Mouse (Mus musculus): ENCODE results near the gene Med1. TPM values are rescaled to one million over a fixed set of nuclear protein-coding genes. Genes with fewer than 3 reads are reported as not detected.
A peak's percentile ranks its signal among the peaks of the same experiment; 100 is the strongest.

The Med1 gene
- polyA plus RNA-seq, 1 experiment from 2014 or later = 46.9 TPM

GRCm38 (mm10) chr11:98168400-98168799 is 24.7 kb downstream of the Med1 start:
- no peak overlapping the region for H3K9ac ChIP-seq (ENCODE audit: low read depth, low read length)
- peaks cover 35% of the 10 kb centered on the region for H3K36me3 ChIP-seq (ENCODE audit: control insufficient read depth, insufficient read depth, low read length)
- no peak overlapping the region for H3K4me2 ChIP-seq
- WGBS (ENCODE audit: insufficient replicate concordance) = 92% methylated on average over 1 of the region's 1 CpGs
- no peak overlapping the region for H3K4me3 ChIP-seq (ENCODE audit: low read depth, low read length)
- no peaks in the 10 kb centered on the region for H3K9me3 ChIP-seq (replicated peaks; ENCODE audit: control insufficient read depth, low read length)
- H3K27me3 ChIP-seq (ENCODE audit: control insufficient read depth, insufficient read depth, low read length) = no peaks in the 10 kb centered on the region
- no peak overlapping the region for H3K27ac ChIP-seq (ENCODE audit: low read depth, low read length)
- H3K4me1 ChIP-seq (ENCODE audit: control insufficient read depth, insufficient read depth, low read length) = no peaks in the 10 kb centered on the region
- ATAC-seq (replicated peaks; ENCODE audit: insufficient number of reproducible peaks, low FRiP score, low TSS enrichment) = no peak

- H3K4me3 ChIP-seq (ENCODE audit: low read depth, low read length) = no peak overlapping the region
- no peak overlapping the region for H3K9ac ChIP-seq (ENCODE audit: low read depth, low read length)
- H3K4me2 ChIP-seq = no peak overlapping the region
- ATAC-seq (replicated peaks; ENCODE audit: insufficient number of reproducible peaks, low FRiP score, low TSS enrichment) = no peak
- H3K36me3 ChIP-seq (ENCODE audit: control insufficient read depth, insufficient read depth, low read length) = peaks cover 24% of the 10 kb centered on the region
- no peaks in the 10 kb centered on the region for H3K9me3 ChIP-seq (replicated peaks; ENCODE audit: control insufficient read depth, low read length)
- H3K27me3 ChIP-seq (ENCODE audit: control insufficient read depth, insufficient read depth, low read length) = no peaks in the 10 kb centered on the region
- no peaks in the 10 kb centered on the region for H3K4me1 ChIP-seq (ENCODE audit: control insufficient read depth, insufficient read depth, low read length)
- no peak overlapping the region for H3K27ac ChIP-seq (ENCODE audit: low read depth, low read length)
- 70% methylated on average over 6 of the region's 6 CpGs for WGBS (ENCODE audit: insufficient replicate concordance)
Measured at GRCm38 (mm10) chr11:98155094-98155493, 38.0 kb downstream of the Med1 start.

GRCm38 (mm10) chr11:98150625-98151156 is 42.4 kb downstream of the Med1 start:
- no peak for ATAC-seq (replicated peaks; ENCODE audit: insufficient number of reproducible peaks, low FRiP score, low TSS enrichment)
- 13% methylated on average over 10 of the region's 10 CpGs for WGBS (ENCODE audit: insufficient replicate concordance)
- Histone ChIP-seq H3K4me2 (peak overlapping the region; percentile 99), H3K27me3 (ENCODE audit: control insufficient read depth, insufficient read depth, low read length) (no peaks in the 10 kb centered on the region), H3K9ac (ENCODE audit: low read depth, low read length) (no peak overlapping the region), H3K4me3 (ENCODE audit: low read depth, low read length) (peak overlapping the region; percentile 94), H3K36me3 (ENCODE audit: control insufficient read depth, insufficient read depth, low read length) (0 out of 2 replicates have a peak, but pooled peaks cover 3% of the 10 kb centered on the region), H3K27ac (ENCODE audit: low read depth, low read length) (no peak overlapping the region), H3K4me1 (ENCODE audit: control insufficient read depth, insufficient read depth, low read length) (peaks cover 7% of the 10 kb centered on the region; the same call in 1 of the 2 replicates), H3K9me3 (replicated peaks; ENCODE audit: control insufficient read depth, low read length) (no peaks in the 10 kb centered on the region)

- H3K4me2 ChIP-seq = peak within 1 kb of the TSS; percentile 99
- WGBS (ENCODE audit: insufficient replicate concordance) = under 1% methylated on average over 60 of the region's 65 CpGs
- H3K4me3 ChIP-seq (ENCODE audit: low read depth, low read length) = peak within 1 kb of the TSS; percentile 94
- ATAC-seq (replicated peaks; ENCODE audit: insufficient number of reproducible peaks, low FRiP score, low TSS enrichment) = peak; percentile 88
- H3K27ac ChIP-seq (ENCODE audit: low read depth, low read length) = peak within 1 kb of the TSS; percentile 86
- no peaks in the 10 kb centered on the region for H3K9me3 ChIP-seq (replicated peaks; ENCODE audit: control insufficient read depth, low read length)
- H3K4me1 ChIP-seq (ENCODE audit: control insufficient read depth, insufficient read depth, low read length) = peaks cover 7% of the 10 kb centered on the region; the same call in 1 of the 2 replicates
- H3K27me3 ChIP-seq (ENCODE audit: control insufficient read depth, insufficient read depth, low read length) = no peaks in the 10 kb centered on the region
- H3K9ac ChIP-seq (ENCODE audit: low read depth, low read length) = peak within 1 kb of the TSS; percentile 91
- no peaks in the 10 kb centered on the region for H3K36me3 ChIP-seq (ENCODE audit: control insufficient read depth, insufficient read depth, low read length)
Measured at GRCm38 (mm10) chr11:98149786-98150624, 43.1 kb downstream of the Med1 start, which contains the start of gene Fbxl20. Gene Fbxl20 (minus strand): TSS chr11:98150403.

GRCm38 (mm10) chr11:98149304-98149750 is 43.8 kb downstream of the Med1 start:
- ATAC-seq (replicated peaks; ENCODE audit: insufficient number of reproducible peaks, low FRiP score, low TSS enrichment) = peak; percentile 79
- under 1% methylated on average over 46 of the region's 57 CpGs for WGBS (ENCODE audit: insufficient replicate concordance)
- Histone ChIP-seq H3K4me3 (ENCODE audit: low read depth, low read length) (peak overlapping the region; percentile 94), H3K9ac (ENCODE audit: low read depth, low read length) (peak overlapping the region; percentile 91), H3K4me2 (peak overlapping the region; percentile 99), H3K4me1 (ENCODE audit: control insufficient read depth, insufficient read depth, low read length) (peaks cover 7% of the 10 kb centered on the region; the same call in 1 of the 2 replicates), H3K27me3 (ENCODE audit: control insufficient read depth, insufficient read depth, low read length) (no peaks in the 10 kb centered on the region), H3K27ac (ENCODE audit: low read depth, low read length) (peak overlapping the region; percentile 86), H3K36me3 (ENCODE audit: control insufficient read depth, insufficient read depth, low read length) (no peaks in the 10 kb centered on the region), H3K9me3 (replicated peaks; ENCODE audit: control insufficient read depth, low read length) (no peaks in the 10 kb centered on the region)

GRCm38 (mm10) chr11:98148551-98149301 is 44.4 kb downstream of the Med1 start:
- 2% methylated on average over 45 of the region's 45 CpGs for WGBS (ENCODE audit: insufficient replicate concordance)
- H3K27me3 ChIP-seq (ENCODE audit: control insufficient read depth, insufficient read depth, low read length) = no peaks in the 10 kb centered on the region
- no peaks in the 10 kb centered on the region for H3K36me3 ChIP-seq (ENCODE audit: control insufficient read depth, insufficient read depth, low read length)
- ATAC-seq (replicated peaks; ENCODE audit: insufficient number of reproducible peaks, low FRiP score, low TSS enrichment) = no peak; the same call in 1 of the 2 replicates
- H3K4me3 ChIP-seq (ENCODE audit: low read depth, low read length) = peak overlapping the region; percentile 94
- peaks cover 7% of the 10 kb centered on the region; the same call in 1 of the 2 replicates for H3K4me1 ChIP-seq (ENCODE audit: control insufficient read depth, insufficient read depth, low read length)
- H3K4me2 ChIP-seq = peak overlapping the region; percentile 99
- peak overlapping the region; percentile 91 for H3K9ac ChIP-seq (ENCODE audit: low read depth, low read length)
- H3K27ac ChIP-seq (ENCODE audit: low read depth, low read length) = peak overlapping the region; percentile 86
- H3K9me3 ChIP-seq (replicated peaks; ENCODE audit: control insufficient read depth, low read length) = no peaks in the 10 kb centered on the region

GRCm38 (mm10) chr11:98145856-98146255 is 47.2 kb downstream of the Med1 start:
- Histone ChIP-seq H3K4me3 (ENCODE audit: low read depth, low read length) (no peak overlapping the region), H3K4me1 (ENCODE audit: control insufficient read depth, insufficient read depth, low read length) (peaks cover 7% of the 10 kb centered on the region; the same call in 1 of the 2 replicates), H3K27me3 (ENCODE audit: control insufficient read depth, insufficient read depth, low read length) (no peaks in the 10 kb centered on the region), H3K27ac (ENCODE audit: low read depth, low read length) (no peak overlapping the region), H3K4me2 (no peak overlapping the region), H3K9ac (ENCODE audit: low read depth, low read length) (no peak overlapping the region), H3K9me3 (replicated peaks; ENCODE audit: control insufficient read depth, low read length) (no peaks in the 10 kb centered on the region), H3K36me3 (ENCODE audit: control insufficient read depth, insufficient read depth, low read length) (no peaks in the 10 kb centered on the region)
- no peak for ATAC-seq (replicated peaks; ENCODE audit: insufficient number of reproducible peaks, low FRiP score, low TSS enrichment)
- WGBS (ENCODE audit: insufficient replicate concordance) = 78% methylated on average over 7 of the region's 7 CpGs

- H3K27me3 ChIP-seq (ENCODE audit: control insufficient read depth, insufficient read depth, low read length) = no peaks in the 10 kb centered on the region
- no peaks in the 10 kb centered on the region for H3K9me3 ChIP-seq (replicated peaks; ENCODE audit: control insufficient read depth, low read length)
- WGBS (ENCODE audit: insufficient replicate concordance) = 85% methylated on average over 2 of the region's 2 CpGs
- no peak overlapping the region for H3K27ac ChIP-seq (ENCODE audit: low read depth, low read length)
- H3K36me3 ChIP-seq (ENCODE audit: control insufficient read depth, insufficient read depth, low read length) = no peaks in the 10 kb centered on the region
- no peak overlapping the region for H3K4me2 ChIP-seq
- no peak overlapping the region for H3K9ac ChIP-seq (ENCODE audit: low read depth, low read length)
- H3K4me3 ChIP-seq (ENCODE audit: low read depth, low read length) = no peak overlapping the region
- no peak for ATAC-seq (replicated peaks; ENCODE audit: insufficient number of reproducible peaks, low FRiP score, low TSS enrichment)
- peaks cover 2% of the 10 kb centered on the region; the same call in 1 of the 2 replicates for H3K4me1 ChIP-seq (ENCODE audit: control insufficient read depth, insufficient read depth, low read length)
Measured at GRCm38 (mm10) chr11:98142545-98142944, 50.5 kb downstream of the Med1 start.
